Mouse (Mus musculus) CH12.LX (cell line): Measurements from ENCODE around the gene Tvp23a. TPM values are rescaled to one million over a fixed set of nuclear protein-coding genes. Genes with fewer than 3 reads are reported as not detected.

ENCODE experiments used
- DNase-seq: peaks from one replicate; pipeline ENCODE4 v3.0.0-alpha.2; 2013; ENCODE audit errors: extremely low read depth
- H3K27ac ChIP-seq: 2 replicates; pipeline ENCODE4 v1.5.1; 2012; ENCODE audit warnings: low read depth, mild to moderate bottlenecking, control low read depth, moderate library complexity; ENCODE audit not compliant: insufficient read depth
- H3K27me3 ChIP-seq: replicated peaks from 2 replicates; pipeline ENCODE3; 2012; ENCODE audit warnings: inconsistent platforms
- H3K36me3 ChIP-seq, 2 experiments: replicated peaks in 1 of 2; 2 replicates each; pipeline versions ENCODE3 to v1.6.1; 2012; ENCODE audit warnings: inconsistent platforms in 1 of 2, low read length in 1 of 2, mild to moderate bottlenecking in 1 of 2, mixed read lengths in 1 of 2, moderate library complexity in 1 of 2; ENCODE audit not compliant: control insufficient read depth in 1 of 2, insufficient read depth in 1 of 2
- H3K4me1 ChIP-seq, 2 experiments: 2 replicates each; pipeline ENCODE4 v1.6.1; 2012; ENCODE audit warnings: inconsistent platforms in 1 of 2, moderate library complexity in 1 of 2; ENCODE audit not compliant: insufficient read depth in 2 of 2, control insufficient read depth in 1 of 2
- H3K4me2 ChIP-seq: 2 replicates; pipeline ENCODE4 v1.6.1; 2012; ENCODE audit warnings: low read depth, mild to moderate bottlenecking, control low read depth; ENCODE audit not compliant: poor library complexity, insufficient read depth, severe bottlenecking
- H3K4me3 ChIP-seq, 3 experiments: fragments of 150-350 bp in 1 of 3; sonication (generic) in 1 of 3; replicated peaks in 1 of 3; 2 replicates each; pipeline versions ENCODE3 to v1.5.1; 2011 to 2012; ENCODE audit warnings: low read depth in 2 of 3, low read length in 2 of 3, mild to moderate bottlenecking in 2 of 3, moderate library complexity in 2 of 3, control low read depth in 1 of 3, improper control_type of control experiment in 1 of 3, inconsistent platforms in 1 of 3, mixed read lengths in 1 of 3; ENCODE audit not compliant: poor library complexity in 1 of 3
- H3K79me2 ChIP-seq: replicated peaks from 2 replicates; pipeline ENCODE4 v1.6.1; 2012; ENCODE audit warnings: mild to moderate bottlenecking, moderate library complexity; ENCODE audit not compliant: control insufficient read depth, poor library complexity, insufficient read depth, severe bottlenecking; ENCODE audit errors: extremely low read depth
- H3K9ac ChIP-seq: 2 replicates; pipeline ENCODE4 v1.6.1; 2012; ENCODE audit warnings: low read depth, mild to moderate bottlenecking, control low read depth, moderate library complexity; ENCODE audit not compliant: insufficient read depth
- H3K9me3 ChIP-seq: replicated peaks from 2 replicates; pipeline ENCODE3; 2012; ENCODE audit warnings: low read length, inconsistent platforms, mixed read lengths
- BHLHE40 ChIP-seq: IDR thresholded peaks from 2 replicates; pipeline ENCODE4 v1.6.1; 2011; ENCODE audit warnings: mild to moderate bottlenecking, low read depth, low read length, improper control_type of control experiment
- CHD1 ChIP-seq: IDR thresholded peaks from 2 replicates; pipeline ENCODE4 v1.6.1; 2012; ENCODE audit warnings: low read depth, low read length, improper control_type of control experiment, inconsistent platforms
- E2F4 ChIP-seq: IDR thresholded peaks from 2 replicates; pipeline ENCODE4 v1.6.1; 2011; ENCODE audit warnings: low read depth, low read length, improper control_type of control experiment; ENCODE audit not compliant: insufficient replicate concordance
- ELF1 ChIP-seq: IDR thresholded peaks from 2 replicates; pipeline ENCODE4 v1.6.1; 2014; ENCODE audit warnings: low read depth, mild to moderate bottlenecking, inconsistent platforms, low read length, improper control_type of control experiment
- ETS1 ChIP-seq: conservative IDR thresholded peaks from 2 replicates; pipeline ENCODE4 v1.6.1; 2012; ENCODE audit warnings: low read depth, mild to moderate bottlenecking, inconsistent platforms, low read length, improper control_type of control experiment, moderate library complexity
- HCFC1 ChIP-seq: IDR thresholded peaks from 2 replicates; pipeline ENCODE4 v1.6.1; 2012; ENCODE audit warnings: low read depth, mild to moderate bottlenecking, inconsistent platforms, low read length, improper control_type of control experiment
- JUN ChIP-seq: IDR thresholded peaks from 2 replicates; pipeline ENCODE4 v1.6.1; 2011; ENCODE audit warnings: low read depth, mild to moderate bottlenecking, low read length, improper control_type of control experiment, moderate library complexity; ENCODE audit not compliant: insufficient read depth
- KAT2A ChIP-seq: IDR thresholded peaks from 2 replicates; pipeline ENCODE4 v1.6.1; 2012; ENCODE audit warnings: low read length, improper control_type of control experiment, inconsistent platforms; ENCODE audit not compliant: insufficient replicate concordance
- MAFK ChIP-seq: IDR thresholded peaks from 2 replicates; pipeline ENCODE4 v1.6.1; 2011; ENCODE audit warnings: low read length, improper control_type of control experiment; ENCODE audit not compliant: insufficient replicate concordance
- MEF2A ChIP-seq: IDR thresholded peaks from 2 replicates; pipeline ENCODE4 v1.6.1; 2014; ENCODE audit warnings: low read depth, mild to moderate bottlenecking, inconsistent platforms, low read length, improper control_type of control experiment, borderline replicate concordance
- MXI1 ChIP-seq: IDR thresholded peaks from 2 replicates; pipeline ENCODE4 v1.6.1; 2011; ENCODE audit warnings: mild to moderate bottlenecking, low read depth, low read length, improper control_type of control experiment
- NELFE ChIP-seq: IDR thresholded peaks from 2 replicates; pipeline ENCODE4 v1.6.1; 2011; ENCODE audit warnings: low read depth, low read length, improper control_type of control experiment
- PAX5 ChIP-seq: IDR thresholded peaks from 2 replicates; pipeline ENCODE4 v1.6.1; 2012; ENCODE audit warnings: low read length, inconsistent platforms, mixed read lengths
- RCOR1 ChIP-seq: conservative IDR thresholded peaks from 2 replicates; pipeline ENCODE4 v1.6.1; 2012; ENCODE audit warnings: low read depth, mild to moderate bottlenecking, inconsistent platforms, low read length, improper control_type of control experiment
- SIN3A ChIP-seq: IDR thresholded peaks from 2 replicates; pipeline ENCODE4 v1.6.1; 2012; ENCODE audit warnings: low read length, improper control_type of control experiment, inconsistent platforms
- TBP ChIP-seq: conservative IDR thresholded peaks from 2 replicates; pipeline ENCODE4 v1.6.1; 2011; ENCODE audit warnings: low read depth, low read length, improper control_type of control experiment
- USF1 ChIP-seq: IDR thresholded peaks from 2 replicates; pipeline ENCODE4 v1.6.1; 2014; ENCODE audit warnings: low read depth, mild to moderate bottlenecking, inconsistent platforms, low read length, improper control_type of control experiment
- ZKSCAN1 ChIP-seq: IDR thresholded peaks from 2 replicates; pipeline ENCODE4 v1.6.1; 2012; ENCODE audit warnings: low read depth, inconsistent platforms, low read length, improper control_type of control experiment, borderline replicate concordance
- dilution Hi-C: fragments of 300-500 bp; cut with MboI; formaldehyde crosslinking; loops from 2 replicates; pipeline ENCODE4 v1.14.3; 2020; ENCODE audit warnings: low sequenced_read_pairs; ENCODE audit not compliant: extremely low pct_unique_long_range_greater_than_20kb, extremely low pct_ligation_motif_present
- in situ Hi-C: fragments of 300-500 bp; cut with MboI; formaldehyde crosslinking; loops from 3 replicates; pipeline ENCODE4 v1.14.3; 2019; ENCODE audit warnings: low sequenced_read_pairs, low pct_ligation_motif_present, low pct_unique_long_range_greater_than_20kb, mixed read lengths
- polyA plus RNA-seq: library from polyadenylated mRNA; unstranded; fragments of >175 nt; gene quantifications from 2 replicates; pipeline ENCODE4 v1.2.1, GENCODE M21; 2012; ENCODE audit warnings: low read depth; ENCODE audit not compliant: insufficient read length
- total RNA-seq, 2 experiments: library from RNA; depleted of rRNA; stranded (reverse); fragments of 300-350 nt in 1 of 2; fragments of >200 nt in 1 of 2; gene quantifications; 2 replicates each; pipeline ENCODE4 v1.2.3; 2012 to 2014

Gene Tvp23a
- total and polyA plus RNA-seq, 3 experiments = 0.68 to 1.8 TPM; not detected in 1

- peak overlapping the region; percentile 23; the same call in 1 of the 2 replicates for H3K27ac ChIP-seq
- in situ Hi-C loops = no loop called here
These were observed 14.8 kb downstream of the Tvp23a start for GRCm38 (mm10) chr16:10432387-10432786.

DNA sequence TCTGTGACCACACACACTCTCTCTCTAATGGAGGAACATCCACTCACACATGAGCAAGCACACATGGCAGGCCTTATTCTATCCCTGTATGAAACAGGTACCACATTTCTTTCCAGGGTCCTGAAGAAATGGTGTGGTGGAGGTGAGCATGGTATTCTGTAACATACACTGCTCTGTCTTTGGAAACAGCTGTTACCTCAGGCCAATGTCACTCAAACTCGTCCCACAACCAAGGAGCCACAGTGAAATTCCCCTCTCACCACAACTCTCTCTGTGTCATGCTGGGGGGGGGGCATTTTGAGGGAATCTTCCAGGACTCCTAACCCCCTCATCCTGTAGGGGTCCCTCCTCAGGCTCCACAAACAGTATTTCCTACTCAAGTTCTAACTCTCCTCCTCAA is 15.3 kb downstream of the Tvp23a start:
- no peak overlapping the region for H3K4me2 ChIP-seq
- TF ChIP-seq USF1 (no peak), MEF2A (no peak), SIN3A (0 out of 2 replicates have a peak, but pooled peaks have one; percentile 2), NELFE (no peak), HCFC1 (no peak), MXI1 (no peak), TBP (no peak), ELF1 (no peak), MAFK (no peak), PAX5 (no peak), ZKSCAN1 (no peak), CHD1 (no peak), ETS1 (peak; percentile 61), JUN (no peak), E2F4 (no peak)
- TF ChIP-seq, all 38 proteins: peak for 2
- Histone ChIP-seq H3K4me3 (no peak overlapping the region), H3K79me2 (no peaks in the 10 kb centered on the region), H3K36me3 (peaks cover 0 to 17% of the 10 kb centered on the region in 2 experiments), H3K4me1 (peaks cover 34 to 80% of the 10 kb centered on the region in 2 experiments), H3K27me3 (no peaks in the 10 kb centered on the region), H3K27ac (peak overlapping the region; percentile 5; the same call in 1 of the 2 replicates), H3K9ac (no peak overlapping the region), H3K9me3 (no peaks in the 10 kb centered on the region)
- DNase-seq = no peak
- in situ Hi-C loops (no loop called here), dilution Hi-C loops (no loop called here)

More at GRCm38 (mm10) chr16:10432387-10432786, 14.8 kb downstream of the Tvp23a start:
- Histone ChIP-seq H3K4me2 (no peak overlapping the region), H3K27me3 (no peaks in the 10 kb centered on the region), H3K36me3 (peaks cover 0 to 12% of the 10 kb centered on the region in 2 experiments), H3K9me3 (no peaks in the 10 kb centered on the region), H3K4me1 (peaks cover 34 to 80% of the 10 kb centered on the region in 2 experiments), H3K4me3 (peak overlapping the region in 1 of 3 experiments; percentile 8), H3K79me2 (no peaks in the 10 kb centered on the region), H3K9ac (no peak overlapping the region)
- dilution Hi-C loops = no loop called here
- no peak for DNase-seq
- no peak for TF ChIP-seq KAT2A
- no peak for TF ChIP-seq BHLHE40
- TF ChIP-seq TBP = 0 out of 2 replicates have a peak, but pooled peaks have one; percentile 1
- peak; percentile 42 for TF ChIP-seq ETS1
- TF ChIP-seq RCOR1 = no peak
- TF ChIP-seq NELFE = 0 out of 2 replicates have a peak, but pooled peaks have one; percentile 5
